ENCODE assay signal across 25 mouse cellular contexts in the genomic region with DNA sequence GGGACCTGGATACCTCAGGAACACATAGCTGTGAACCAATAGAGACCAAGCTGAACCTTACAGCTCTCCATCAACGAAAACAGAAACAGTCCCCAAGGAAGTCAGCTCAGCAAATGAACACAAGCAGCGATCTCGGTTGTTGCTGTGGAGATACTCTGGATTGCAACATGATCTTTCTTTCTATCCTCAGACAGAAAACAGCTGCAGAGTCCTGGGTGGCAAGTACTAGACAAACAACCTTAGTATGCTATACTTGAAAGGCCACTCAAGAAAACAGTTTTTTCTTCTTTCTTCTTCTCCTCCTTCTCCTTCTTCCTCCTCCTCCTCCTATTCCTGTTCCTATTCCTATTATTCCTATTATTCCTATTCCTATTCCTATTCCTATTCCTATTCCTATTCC. TPM values are rescaled to one million over a fixed set of nuclear protein-coding genes. Genes with fewer than 3 reads are reported as not detected.
DNase-seq lines count a peak whose midpoint lies in the region; ATAC-seq and TF ChIP-seq lines count a peak whose summit lies in the region.
"Had no signal": no experiment of that assay in that cellular context is flagged by ENCODE, and none has a peak within 500 bp of the region (broad histone marks: within the 10 kb centered on the region; RNA-seq: fewer than 3 reads in every experiment).

No protein-coding gene starts in this region.

- DNase-seq in lung, embryonic 14.5 days, result peak; percentile 15
- no peak for DNase-seq in lung, postnatal 25 days (ENCODE audit: low spot score)
- DNase-seq in midbrain, embryonic 11.5 days (ENCODE audit: low spot score, missing footprints), result peak; percentile 41
- no peak for DNase-seq in midbrain, embryonic 10.5 days (ENCODE audit: low spot score)
- no peak for DNase-seq in Muller cell, postnatal 12 days (ENCODE audit: inconsistent ontology term)
- DNase-seq: adrenal gland, postnatal 10 days; adrenal gland, postnatal 36 days; cerebellum, adult 18-20 months; cerebellum, adult 9-10 months; cerebellum, postnatal 14 days; gastrocnemius, postnatal 10 days; gastrocnemius, postnatal 36 days had no signal

- H3K4me3 ChIP-seq in hindbrain, embryonic 13.5 days, result no peak overlapping the region
- no peak overlapping the region for H3K4me3 ChIP-seq in hindbrain, embryonic 12.5 days
- no peak overlapping the region for H3K4me3 ChIP-seq in lung, embryonic 14.5 days (ENCODE audit: low read depth, low read length)
- H3K4me3 ChIP-seq in midbrain, embryonic 11.5 days (ENCODE audit: low read depth, low read length), result no peak overlapping the region
- H3K4me3 ChIP-seq in midbrain, embryonic 10.5 days, result no peak overlapping the region
- no peak overlapping the region for H3K4me3 ChIP-seq in myocyte
- H3K4me3 ChIP-seq: embryonic facial prominence, embryonic 13.5 days; forebrain, embryonic 10.5 days; forebrain, embryonic 13.5 days; hindbrain, embryonic 10.5 days; hindbrain, embryonic 15.5 days had no signal

- no peak for TF ChIP-seq POLR2A in myocyte (IDR thresholded peaks at IDR 0.05; ENCODE audit: insufficient read length, low read depth)

- H3K9me3 ChIP-seq in hindbrain, embryonic 13.5 days, result no peaks in the 10 kb centered on the region
- H3K9me3 ChIP-seq in hindbrain, embryonic 12.5 days (replicated peaks), result no peaks in the 10 kb centered on the region
- no peaks in the 10 kb centered on the region for H3K9me3 ChIP-seq in lung, embryonic 14.5 days (ENCODE audit: low read depth, low read length)
- no peaks in the 10 kb centered on the region for H3K9me3 ChIP-seq in midbrain, embryonic 11.5 days (ENCODE audit: control insufficient read depth, low read length)
- H3K9me3 ChIP-seq in midbrain, embryonic 10.5 days (replicated peaks), result no peaks in the 10 kb centered on the region
- H3K9me3 ChIP-seq: embryonic facial prominence, embryonic 13.5 days; forebrain, embryonic 10.5 days; forebrain, embryonic 13.5 days; hindbrain, embryonic 10.5 days; hindbrain, embryonic 15.5 days had no signal

- TF ChIP-seq CTCF in lung, embryonic 14.5 days (IDR thresholded peaks at IDR 0.05; ENCODE audit: low read depth), result no peak

- H3K27me3 ChIP-seq in hindbrain, embryonic 13.5 days, result no peaks in the 10 kb centered on the region
- no peaks in the 10 kb centered on the region for H3K27me3 ChIP-seq in hindbrain, embryonic 12.5 days
- H3K27me3 ChIP-seq in lung, embryonic 14.5 days (ENCODE audit: insufficient read depth, low read length), result no peaks in the 10 kb centered on the region
- no peaks in the 10 kb centered on the region for H3K27me3 ChIP-seq in midbrain, embryonic 11.5 days (ENCODE audit: control insufficient read depth, insufficient read depth, low read length)
- H3K27me3 ChIP-seq in midbrain, embryonic 10.5 days (ENCODE audit: low read depth, poor library complexity, severe bottlenecking), result no peaks in the 10 kb centered on the region
- H3K27me3 ChIP-seq in myocyte (ENCODE audit: control insufficient read depth, insufficient read depth, insufficient read length), result no peaks in the 10 kb centered on the region
- H3K27me3 ChIP-seq: embryonic facial prominence, embryonic 13.5 days; forebrain, embryonic 13.5 days; hindbrain, embryonic 15.5 days had no signal

- no peak overlapping the region for H3K9ac ChIP-seq in hindbrain, embryonic 13.5 days
- H3K9ac ChIP-seq in hindbrain, embryonic 12.5 days, result no peak overlapping the region
- H3K9ac ChIP-seq in lung, embryonic 14.5 days, result no peak overlapping the region
- no peak overlapping the region for H3K9ac ChIP-seq in midbrain, embryonic 11.5 days (ENCODE audit: low read length)
- H3K9ac ChIP-seq: embryonic facial prominence, embryonic 13.5 days; forebrain, embryonic 13.5 days; hindbrain, embryonic 15.5 days had no signal

- ATAC-seq in hindbrain, embryonic 13.5 days (ENCODE audit: low FRiP score), result no peak
- ATAC-seq in hindbrain, embryonic 12.5 days (ENCODE audit: low FRiP score), result no peak
- ATAC-seq in lung, embryonic 14.5 days (ENCODE audit: insufficient read depth), result no peak
- ATAC-seq in midbrain, embryonic 11.5 days (ENCODE audit: low FRiP score), result no peak
- ATAC-seq: CD4-positive, CD25-positive, alpha-beta regulatory T cell, adult 4 months; forebrain, embryonic 13.5 days; forebrain, embryonic 16.5 days; Patski had no signal

- no peaks in the 10 kb centered on the region for H3K36me3 ChIP-seq in hindbrain, embryonic 13.5 days
- no peaks in the 10 kb centered on the region for H3K36me3 ChIP-seq in hindbrain, embryonic 12.5 days
- no peaks in the 10 kb centered on the region for H3K36me3 ChIP-seq in lung, embryonic 14.5 days (ENCODE audit: insufficient read depth)
- H3K36me3 ChIP-seq in midbrain, embryonic 11.5 days (ENCODE audit: control insufficient read depth, insufficient read depth, low read length), result no peaks in the 10 kb centered on the region
- no peaks in the 10 kb centered on the region for H3K36me3 ChIP-seq in midbrain, embryonic 10.5 days
- no peaks in the 10 kb centered on the region for H3K36me3 ChIP-seq in myocyte (ENCODE audit: control insufficient read depth, insufficient read depth)
- H3K36me3 ChIP-seq: embryonic facial prominence, embryonic 13.5 days; forebrain, embryonic 10.5 days; hindbrain, embryonic 10.5 days; hindbrain, embryonic 15.5 days had no signal

- WGBS in hindbrain, embryonic 13.5 days, result 42% methylated on average over 3 of the region's 3 CpGs
- WGBS in hindbrain, embryonic 12.5 days, result 50% methylated on average over 3 of the region's 3 CpGs
- 38% methylated on average over 3 of the region's 3 CpGs for WGBS in lung, embryonic 14.5 days
- 53% methylated on average over 3 of the region's 3 CpGs for WGBS in midbrain, embryonic 11.5 days
- 74% methylated on average over 3 of the region's 3 CpGs for WGBS in midbrain, embryonic 10.5 days

- H3K79me2 ChIP-seq in myocyte (ENCODE audit: control insufficient read depth, insufficient read depth), result no peaks in the 10 kb centered on the region

- 0 out of 2 replicates have a peak, but pooled peaks cover 5% of the 10 kb centered on the region for H3K4me1 ChIP-seq in hindbrain, embryonic 13.5 days (replicated peaks)
- peaks cover 2% of the 10 kb centered on the region; the same call in 1 of the 2 replicates for H3K4me1 ChIP-seq in hindbrain, embryonic 12.5 days
- no peaks in the 10 kb centered on the region for H3K4me1 ChIP-seq in lung, embryonic 14.5 days (ENCODE audit: insufficient read depth)
- no peaks in the 10 kb centered on the region for H3K4me1 ChIP-seq in midbrain, embryonic 11.5 days (ENCODE audit: control insufficient read depth, insufficient read depth, low read length)
- peaks cover 4% of the 10 kb centered on the region; the same call in 1 of the 2 replicates for H3K4me1 ChIP-seq in midbrain, embryonic 10.5 days
- H3K4me1 ChIP-seq: forebrain, embryonic 10.5 days; forebrain, embryonic 13.5 days; hindbrain, embryonic 15.5 days had no signal

- H3ac ChIP-seq in myocyte (ENCODE audit: control insufficient read depth, insufficient read length), result no peak overlapping the region

- H3K4me2 ChIP-seq in hindbrain, embryonic 13.5 days, result no peak overlapping the region
- no peak overlapping the region for H3K4me2 ChIP-seq in hindbrain, embryonic 12.5 days (replicated peaks)
- H3K4me2 ChIP-seq in lung, embryonic 14.5 days, result no peak overlapping the region
- H3K4me2 ChIP-seq in midbrain, embryonic 11.5 days, result no peak overlapping the region
- H3K4me2 ChIP-seq in myocyte (ENCODE audit: low read depth), result peak overlapping the region; percentile 51
- H3K4me2 ChIP-seq: embryonic facial prominence, embryonic 13.5 days; forebrain, embryonic 13.5 days; heart, embryonic 11.5 days; hindbrain, embryonic 15.5 days had no signal

- H3K27ac ChIP-seq in hindbrain, embryonic 13.5 days, result peak overlapping the region; percentile 32; the same call in 1 of the 2 replicates
- no peak overlapping the region for H3K27ac ChIP-seq in hindbrain, embryonic 12.5 days
- no peak overlapping the region for H3K27ac ChIP-seq in lung, embryonic 14.5 days (ENCODE audit: low read depth)
- no peak overlapping the region for H3K27ac ChIP-seq in midbrain, embryonic 11.5 days (ENCODE audit: low read depth, low read length)
- no peak overlapping the region for H3K27ac ChIP-seq in midbrain, embryonic 10.5 days (replicated peaks)
- H3K27ac ChIP-seq: embryonic facial prominence, embryonic 13.5 days; forebrain, embryonic 10.5 days; forebrain, embryonic 13.5 days; hindbrain, embryonic 10.5 days; hindbrain, embryonic 15.5 days had no signal

TF ChIP-seq in myocyte, 11 proteins besides CTCF, POLR2A, EP300 and RAD21:
- TF ChIP-seq MAX (IDR thresholded peaks at IDR 0.05; ENCODE audit: low read depth), result no peak
- peak in 1 of 3 experiments; percentile 51 for TF ChIP-seq MYOG (IDR thresholded peaks at IDR 0.05; ENCODE audit: control insufficient read depth in 1 of 3, insufficient read depth in 1 of 3, insufficient read length in 2 of 3, low read depth in 2 of 3)
- peak in 2 of 3 experiments; percentile 31 to 33 for TF ChIP-seq MYOD1 (IDR thresholded peaks at IDR 0.05; ENCODE audit: control insufficient read depth in 1 of 3, insufficient read length in 2 of 3, low read depth in 2 of 3)
- peak; percentile 43; the same call in 1 of the 2 replicates for TF ChIP-seq CEBPB (IDR thresholded peaks at IDR 0.05; ENCODE audit: insufficient read depth, poor library complexity, severe bottlenecking)

RNA-seq across cellular contexts. Expression of a gene that starts 37.9 kb away (rescaled TPM):
- polyA plus RNA-seq in hindbrain, embryonic 13.5 days (2015; fragmentation: Nextera tagmentation; extraction: Ambion mirVana), result 0.12 and 0.44 TPM in 2 replicates
- 0.16 TPM in 1 of 2 replicates, not detected in the other for polyA plus RNA-seq in hindbrain, embryonic 12.5 days (2016; fragmentation: Nextera tagmentation; extraction: Ambion mirVana)
- not detected in 2 replicates for polyA plus RNA-seq in lung, embryonic 14.5 days (2014; fragmentation: Nextera tagmentation; extraction: Ambion mirVana)
- not detected in 2 replicates for polyA plus RNA-seq in midbrain, embryonic 11.5 days (2014; fragmentation: Nextera tagmentation; extraction: Ambion mirVana)
- not detected in 2 replicates for polyA plus RNA-seq in midbrain, embryonic 10.5 days (2016; fragmentation: Nextera tagmentation; extraction: Ambion mirVana)
- polyA plus RNA-seq in myocyte (2012; fragmentation: generic; extraction: Trizol), result not detected
- polyA plus RNA-seq: C2C12; CD4-positive, CD25-positive, alpha-beta regulatory T cell, adult 4 months; embryonic facial prominence, embryonic 13.5 days; forebrain, embryonic 10.5 days; forebrain, embryonic 13.5 days; heart, embryonic 11.5 days; hindbrain, embryonic 10.5 days; Patski had no signal

Comparison
In these comparisons a context has a peak if more than half of its experiments do, and no peak if none do; other contexts are left out.
1. DNase-seq: peak in lung, embryonic 14.5 days (single experiment) and midbrain, embryonic 11.5 days (single experiment); none in lung, postnatal 25 days (single experiment), midbrain, embryonic 10.5 days (single experiment) and Muller cell, postnatal 12 days (single experiment).